Mouse (Mus musculus) kidney, postnatal 4 days (tissue): ENCODE measurements around the gene Ccdc71l.
A peak's percentile ranks its signal among the peaks of the same experiment; 100 is the strongest.

Experiments used
- DNase-seq, 2 experiments: peaks; one replicate each; pipeline ENCODE4 v3.0.0; 2021; ENCODE audit warnings: mixed read lengths in 2 of 2

Gene Ccdc71l

GRCm38 (mm10) chr12:32378528-32379295 lies at the start of gene Ccdc71l:
Gene Ccdc71l, plus strand, starts transcription at chr12:32378704.
- peak; percentile 86 to 92 for DNase-seq

- peak in 1 of 2 experiments; percentile 2 for DNase-seq
These were observed 39.4 kb upstream of the Ccdc71l start for GRCm38 (mm10) chr12:32339078-32339477.

- no peak for DNase-seq
These were observed 35.0 kb upstream of the Ccdc71l start for GRCm38 (mm10) chr12:32343487-32343886.

GRCm38 (mm10) chr12:32346121-32346520 lies 32.4 kb upstream of the Ccdc71l start:
- no peak for DNase-seq

- DNase-seq = no peak
These were observed 30.0 kb upstream of the Ccdc71l start for GRCm38 (mm10) chr12:32348493-32348892.

GRCm38 (mm10) chr12:32351874-32352273 lies 26.6 kb upstream of the Ccdc71l start:
- no peak for DNase-seq

- peak; percentile 86 to 92 for DNase-seq
These were observed 807 bp downstream of the Ccdc71l start for GRCm38 (mm10) chr12:32379296-32379725.

GRCm38 (mm10) chr12:32379731-32380130 lies 1.2 kb downstream of the Ccdc71l start:
- no peak for DNase-seq

- no peak for DNase-seq
These were observed 2.0 kb downstream of the Ccdc71l start for GRCm38 (mm10) chr12:32380457-32380856.

- no peak for DNase-seq
These were observed 2.5 kb downstream of the Ccdc71l start for GRCm38 (mm10) chr12:32381011-32381410.

GRCm38 (mm10) chr12:32419537-32419936 lies 41.0 kb downstream of the Ccdc71l start:
- DNase-seq = no peak

GRCm38 (mm10) chr12:32427832-32428231 lies 49.3 kb downstream of the Ccdc71l start:
- no peak for DNase-seq

GRCm38 (mm10) chr12:32431004-32431403 lies 52.5 kb downstream of the Ccdc71l start:
- no peak for DNase-seq
